Mouse (Mus musculus): Measurements from ENCODE around the gene Gse1. TPM values are rescaled to one million over a fixed set of nuclear protein-coding genes. Genes with fewer than 3 reads are reported as not detected.

Gse1 gene
- polyA plus RNA-seq, 1 experiment from 2014 or later = 25.3 TPM

- Histone ChIP-seq H3K9ac (ENCODE audit: low read depth, low read length) (peak overlapping the region; percentile 89), H3K27ac (ENCODE audit: low read depth, low read length) (peak overlapping the region; percentile 93), H3K9me3 (ENCODE audit: control insufficient read depth, low read length) (no peaks in the 10 kb centered on the region), H3K27me3 (replicated peaks; ENCODE audit: control insufficient read depth, insufficient read depth, low read length) (no peaks in the 10 kb centered on the region), H3K4me2 (peak overlapping the region; percentile 100), H3K4me3 (ENCODE audit: low read depth, low read length) (peak overlapping the region; percentile 81), H3K4me1 (replicated peaks; ENCODE audit: control insufficient read depth, insufficient read depth, low read length) (peaks cover 87% of the 10 kb centered on the region), H3K36me3 (ENCODE audit: control insufficient read depth, insufficient read depth, low read length) (no peaks in the 10 kb centered on the region)
- DNase-seq (ENCODE audit: low spot score) = no peak
- ATAC-seq (replicated peaks; ENCODE audit: low FRiP score) = no peak
- 12% methylated on average over 6 of the region's 6 CpGs for WGBS
These were observed 311.1 kb downstream of the Gse1 start for GRCm38 (mm10) chr8:120539381-120539774.

GRCm38 (mm10) chr8:120539775-120540625 lies 311.7 kb downstream of the Gse1 start:
- no peaks in the 10 kb centered on the region for H3K27me3 ChIP-seq (replicated peaks; ENCODE audit: control insufficient read depth, insufficient read depth, low read length)
- peak; percentile 61 for DNase-seq (ENCODE audit: low spot score)
- H3K4me1 ChIP-seq (replicated peaks; ENCODE audit: control insufficient read depth, insufficient read depth, low read length) = peaks cover 87% of the 10 kb centered on the region
- 9% methylated on average over 23 of the region's 23 CpGs for WGBS
- H3K9me3 ChIP-seq (ENCODE audit: control insufficient read depth, low read length) = no peaks in the 10 kb centered on the region
- H3K4me2 ChIP-seq = peak overlapping the region; percentile 100
- peak overlapping the region; percentile 93 for H3K27ac ChIP-seq (ENCODE audit: low read depth, low read length)
- H3K36me3 ChIP-seq (ENCODE audit: control insufficient read depth, insufficient read depth, low read length) = no peaks in the 10 kb centered on the region
- H3K9ac ChIP-seq (ENCODE audit: low read depth, low read length) = peak overlapping the region; percentile 89
- H3K4me3 ChIP-seq (ENCODE audit: low read depth, low read length) = peak overlapping the region; percentile 81
- ATAC-seq (replicated peaks; ENCODE audit: low FRiP score) = peak; percentile 77

- Histone ChIP-seq H3K27ac (ENCODE audit: low read depth, low read length) (peak overlapping the region; percentile 2; the same call in 1 of the 2 replicates), H3K4me1 (replicated peaks; ENCODE audit: control insufficient read depth, insufficient read depth, low read length) (peaks cover 92% of the 10 kb centered on the region), H3K36me3 (ENCODE audit: control insufficient read depth, insufficient read depth, low read length) (no peaks in the 10 kb centered on the region; the same call in 1 of the 2 replicates), H3K9me3 (ENCODE audit: control insufficient read depth, low read length) (no peaks in the 10 kb centered on the region), H3K27me3 (replicated peaks; ENCODE audit: control insufficient read depth, insufficient read depth, low read length) (no peaks in the 10 kb centered on the region), H3K4me2 (peak overlapping the region; percentile 37), H3K9ac (ENCODE audit: low read depth, low read length) (no peak overlapping the region), H3K4me3 (ENCODE audit: low read depth, low read length) (no peak overlapping the region)
- 48% methylated on average over 13 of the region's 13 CpGs for WGBS
- DNase-seq (ENCODE audit: low spot score) (no peak), ATAC-seq (replicated peaks; ENCODE audit: low FRiP score) (no peak)
These were observed 314.7 kb downstream of the Gse1 start for GRCm38 (mm10) chr8:120542995-120543394.

- Histone ChIP-seq H3K4me1 (replicated peaks; ENCODE audit: control insufficient read depth, insufficient read depth, low read length) (peaks cover 93% of the 10 kb centered on the region), H3K4me3 (ENCODE audit: low read depth, low read length) (no peak overlapping the region), H3K9ac (ENCODE audit: low read depth, low read length) (peak overlapping the region; percentile 12; the same call in 1 of the 2 replicates), H3K27me3 (replicated peaks; ENCODE audit: control insufficient read depth, insufficient read depth, low read length) (no peaks in the 10 kb centered on the region), H3K27ac (ENCODE audit: low read depth, low read length) (peak overlapping the region; percentile 2; the same call in 1 of the 2 replicates), H3K4me2 (peak overlapping the region; percentile 37), H3K9me3 (ENCODE audit: control insufficient read depth, low read length) (no peaks in the 10 kb centered on the region), H3K36me3 (ENCODE audit: control insufficient read depth, insufficient read depth, low read length) (no peaks in the 10 kb centered on the region; the same call in 1 of the 2 replicates)
- no peak for DNase-seq (ENCODE audit: low spot score)
- WGBS = 69% methylated on average over 8 of the region's 8 CpGs
- no peak for ATAC-seq (replicated peaks; ENCODE audit: low FRiP score)
These were observed 315.3 kb downstream of the Gse1 start for GRCm38 (mm10) chr8:120543416-120544055.

- H3K9ac ChIP-seq (ENCODE audit: low read depth, low read length) = no peak overlapping the region
- no peaks in the 10 kb centered on the region for H3K9me3 ChIP-seq (ENCODE audit: control insufficient read depth, low read length)
- H3K4me2 ChIP-seq = no peak overlapping the region
- H3K27me3 ChIP-seq (replicated peaks; ENCODE audit: control insufficient read depth, insufficient read depth, low read length) = no peaks in the 10 kb centered on the region
- no peak overlapping the region for H3K4me3 ChIP-seq (ENCODE audit: low read depth, low read length)
- DNase-seq (ENCODE audit: low spot score) (no peak), ATAC-seq (replicated peaks; ENCODE audit: low FRiP score) (no peak)
- H3K36me3 ChIP-seq (ENCODE audit: control insufficient read depth, insufficient read depth, low read length) = no peaks in the 10 kb centered on the region; the same call in 1 of the 2 replicates
- 78% methylated on average over 5 of the region's 5 CpGs for WGBS
- H3K27ac ChIP-seq (ENCODE audit: low read depth, low read length) = no peak overlapping the region
- H3K4me1 ChIP-seq (replicated peaks; ENCODE audit: control insufficient read depth, insufficient read depth, low read length) = peaks cover 91% of the 10 kb centered on the region
These were observed 315.9 kb downstream of the Gse1 start for GRCm38 (mm10) chr8:120544155-120544554.

- Histone ChIP-seq H3K27me3 (replicated peaks; ENCODE audit: control insufficient read depth, insufficient read depth, low read length) (no peaks in the 10 kb centered on the region), H3K4me1 (replicated peaks; ENCODE audit: control insufficient read depth, insufficient read depth, low read length) (peaks cover 84% of the 10 kb centered on the region), H3K9me3 (ENCODE audit: control insufficient read depth, low read length) (no peaks in the 10 kb centered on the region), H3K4me2 (no peak overlapping the region), H3K36me3 (ENCODE audit: control insufficient read depth, insufficient read depth, low read length) (no peaks in the 10 kb centered on the region; the same call in 1 of the 2 replicates), H3K4me3 (ENCODE audit: low read depth, low read length) (no peak overlapping the region), H3K27ac (ENCODE audit: low read depth, low read length) (no peak overlapping the region), H3K9ac (ENCODE audit: low read depth, low read length) (no peak overlapping the region)
- DNase-seq (ENCODE audit: low spot score) = no peak
- ATAC-seq (replicated peaks; ENCODE audit: low FRiP score) = no peak
- 70% methylated on average over 9 of the region's 9 CpGs for WGBS
These were observed 319.3 kb downstream of the Gse1 start for GRCm38 (mm10) chr8:120547562-120547961.

GRCm38 (mm10) chr8:120548313-120548761 lies 320.1 kb downstream of the Gse1 start:
- H3K9ac ChIP-seq (ENCODE audit: low read depth, low read length) = no peak overlapping the region
- no peak for ATAC-seq (replicated peaks; ENCODE audit: low FRiP score)
- H3K36me3 ChIP-seq (ENCODE audit: control insufficient read depth, insufficient read depth, low read length) = peaks cover 2% of the 10 kb centered on the region; the same call in 1 of the 2 replicates
- no peaks in the 10 kb centered on the region for H3K27me3 ChIP-seq (replicated peaks; ENCODE audit: control insufficient read depth, insufficient read depth, low read length)
- H3K27ac ChIP-seq (ENCODE audit: low read depth, low read length) = no peak overlapping the region
- DNase-seq (ENCODE audit: low spot score) = no peak
- H3K9me3 ChIP-seq (ENCODE audit: control insufficient read depth, low read length) = no peaks in the 10 kb centered on the region
- peaks cover 79% of the 10 kb centered on the region for H3K4me1 ChIP-seq (replicated peaks; ENCODE audit: control insufficient read depth, insufficient read depth, low read length)
- no peak overlapping the region for H3K4me3 ChIP-seq (ENCODE audit: low read depth, low read length)
- no peak overlapping the region for H3K4me2 ChIP-seq
- WGBS = 72% methylated on average over 16 of the region's 16 CpGs

- Histone ChIP-seq H3K4me2 (peak overlapping the region; percentile 36), H3K27me3 (replicated peaks; ENCODE audit: control insufficient read depth, insufficient read depth, low read length) (no peaks in the 10 kb centered on the region), H3K9ac (ENCODE audit: low read depth, low read length) (no peak overlapping the region), H3K4me1 (replicated peaks; ENCODE audit: control insufficient read depth, insufficient read depth, low read length) (peaks cover 79% of the 10 kb centered on the region), H3K9me3 (ENCODE audit: control insufficient read depth, low read length) (no peaks in the 10 kb centered on the region), H3K27ac (ENCODE audit: low read depth, low read length) (0 out of 2 replicates have a peak overlapping the region, but pooled peaks have one; percentile 16), H3K4me3 (ENCODE audit: low read depth, low read length) (no peak overlapping the region), H3K36me3 (ENCODE audit: control insufficient read depth, insufficient read depth, low read length) (peaks cover 8% of the 10 kb centered on the region)
- no peak for DNase-seq (ENCODE audit: low spot score)
- no peak; the same call in 1 of the 2 replicates for ATAC-seq (replicated peaks; ENCODE audit: low FRiP score)
- 40% methylated on average over 25 of the region's 25 CpGs for WGBS
These were observed 321.2 kb downstream of the Gse1 start for GRCm38 (mm10) chr8:120549321-120549921.

All from liver, embryonic 11.5 days (tissue).